Mouse (Mus musculus): Measurements from ENCODE around the gene Pfkfb3. TPM values are rescaled to one million over a fixed set of nuclear protein-coding genes. Genes with fewer than 3 reads are reported as not detected.

The Pfkfb3 gene
- polyA plus RNA-seq, 1 experiment from 2014 or later: 15.4 TPM

Other genes with a start within 250 kb of the Pfkfb3 start
- gene Rbm17, start 50.1 kb upstream of the Pfkfb3 start, polyA plus RNA-seq (2016; fragmentation: Nextera tagmentation; extraction: Ambion mirVana): 201 TPM in 2 replicates
- gene Gm17490, start 72.2 kb upstream of the Pfkfb3 start, polyA plus RNA-seq (2016; fragmentation: Nextera tagmentation; extraction: Ambion mirVana): not detected in 2 replicates
- not detected in 2 replicates for gene Il2ra, start 88.7 kb upstream of the Pfkfb3 start, polyA plus RNA-seq (2016; fragmentation: Nextera tagmentation; extraction: Ambion mirVana)
- gene Il15ra, start 151.2 kb upstream of the Pfkfb3 start, polyA plus RNA-seq (2016; fragmentation: Nextera tagmentation; extraction: Ambion mirVana): 0.41 and 0.57 TPM in 2 replicates
- 114 and 115 TPM in 2 replicates for gene Fbh1, start 223.5 kb upstream of the Pfkfb3 start, polyA plus RNA-seq (2016; fragmentation: Nextera tagmentation; extraction: Ambion mirVana)
- gene Ankrd16, start 223.8 kb upstream of the Pfkfb3 start, polyA plus RNA-seq (2016; fragmentation: Nextera tagmentation; extraction: Ambion mirVana): 47.2 and 51.6 TPM in 2 replicates

Measured in embryonic facial prominence, embryonic 10.5 days (tissue).